Mouse (Mus musculus) urinary bladder, adult 2 months (tissue): ENCODE results near the gene Cdkn2aip. TPM values are rescaled to one million over a fixed set of nuclear protein-coding genes. Genes with fewer than 3 reads are reported as not detected.

ENCODE experiments used
- DNase-seq: peaks from one replicate; pipeline ENCODE4 v3.0.0; 2022; ENCODE audit warnings: low spot score
- polyA plus RNA-seq: library from polyadenylated mRNA; depleted of rRNA; stranded (reverse); fragments of >200 nt; gene quantifications from 2 replicates; pipeline ENCODE4 v1.2.3, GENCODE M21; 2012; rRNA removed

The Cdkn2aip gene
- polyA plus RNA-seq, result 11.3 and 14.2 TPM in 2 replicates

DNA sequence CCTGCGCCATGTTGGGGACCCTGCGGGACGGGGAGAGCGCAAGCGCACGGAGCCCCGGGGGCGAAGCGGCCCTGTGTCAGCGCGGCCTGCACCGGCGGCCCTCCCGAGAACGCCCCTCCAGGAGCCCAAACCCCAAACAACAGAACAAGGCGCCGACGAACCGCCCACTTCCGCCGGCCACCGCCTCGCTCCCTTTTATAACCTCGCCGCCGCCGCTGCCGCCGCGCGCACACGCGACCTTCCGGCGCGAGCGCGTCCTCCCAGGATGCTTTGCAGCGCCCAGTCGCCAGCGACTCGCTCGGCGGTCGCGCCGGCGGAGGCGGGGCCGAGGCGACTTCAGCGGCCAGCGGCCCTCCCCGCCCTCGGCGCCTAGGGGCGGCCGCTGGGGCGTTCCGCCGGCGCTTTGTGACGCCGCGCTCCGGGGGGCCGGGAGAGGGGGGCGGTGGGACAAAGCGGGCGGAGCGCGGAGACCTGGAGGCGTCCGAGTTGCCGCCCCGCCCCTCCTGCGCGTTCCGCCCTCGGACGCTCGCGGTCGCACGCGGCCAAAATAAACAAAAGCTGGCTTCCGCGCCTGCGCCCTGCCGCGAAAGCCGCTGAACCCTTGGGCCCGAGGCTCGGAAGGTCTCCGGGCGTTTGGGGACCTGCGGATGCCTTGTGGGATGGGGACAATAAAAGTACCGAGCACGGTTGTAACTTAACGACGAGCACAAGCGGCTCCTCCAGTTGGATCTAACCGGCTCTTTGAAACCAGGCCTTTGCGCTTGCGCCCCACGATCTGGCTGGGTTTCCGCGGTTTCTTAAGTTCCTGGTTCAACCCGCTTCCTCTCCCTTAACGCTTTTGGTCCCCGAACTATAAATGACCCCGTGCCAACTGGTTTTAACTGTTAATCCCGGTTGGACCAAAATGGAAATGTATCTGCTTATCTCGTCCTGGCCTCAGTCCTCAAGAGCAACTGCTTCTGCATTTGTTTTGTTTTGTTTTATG is at the start of gene Cdkn2aip:
Gene Cdkn2aip, minus strand, starts transcription at position 172 of the 985 bp plus-strand sequence.
- DNase-seq, result peak; percentile 94

DNA sequence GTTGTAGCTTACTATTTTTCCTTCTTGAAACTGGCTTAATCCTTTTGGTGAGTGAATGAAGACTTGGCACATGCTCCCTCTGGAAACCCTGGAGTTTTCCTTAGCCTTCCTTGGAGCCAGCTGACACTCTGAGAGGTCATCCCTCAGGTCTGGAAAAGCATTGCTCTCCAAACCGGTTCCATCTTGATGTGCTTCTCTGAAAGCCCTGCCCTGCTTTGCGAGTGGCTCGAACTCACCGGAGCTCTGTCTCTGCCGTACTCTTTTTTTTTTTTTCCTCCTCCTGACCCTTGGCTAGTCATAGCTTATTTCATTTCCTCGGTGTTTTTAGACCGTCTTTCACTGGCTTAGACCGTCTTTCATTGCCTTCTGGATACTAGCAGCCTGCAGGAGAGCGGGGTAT is 49.5 kb upstream of the Cdkn2aip start:
- DNase-seq, result no peak

DNA sequence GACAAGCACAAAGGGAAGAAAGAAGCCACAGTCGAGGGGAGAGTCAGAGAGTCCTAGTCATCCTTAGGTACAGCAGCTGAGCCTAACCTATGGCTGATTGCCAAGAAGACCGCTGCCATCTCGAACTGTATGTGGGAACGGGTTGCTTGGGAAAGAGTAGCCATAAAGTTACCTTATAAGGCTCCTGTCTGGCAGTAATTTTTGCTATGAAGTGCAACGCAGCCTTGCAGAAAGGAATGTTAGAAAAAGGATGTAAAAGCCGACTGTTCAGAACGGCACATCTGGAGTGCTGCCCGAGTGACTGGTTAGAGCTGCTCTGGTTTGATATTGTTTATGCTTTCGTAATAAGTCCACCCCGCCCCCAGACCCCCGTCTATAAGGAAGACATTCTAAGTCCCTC is 47.0 kb upstream of the Cdkn2aip start:
- no peak for DNase-seq

DNA sequence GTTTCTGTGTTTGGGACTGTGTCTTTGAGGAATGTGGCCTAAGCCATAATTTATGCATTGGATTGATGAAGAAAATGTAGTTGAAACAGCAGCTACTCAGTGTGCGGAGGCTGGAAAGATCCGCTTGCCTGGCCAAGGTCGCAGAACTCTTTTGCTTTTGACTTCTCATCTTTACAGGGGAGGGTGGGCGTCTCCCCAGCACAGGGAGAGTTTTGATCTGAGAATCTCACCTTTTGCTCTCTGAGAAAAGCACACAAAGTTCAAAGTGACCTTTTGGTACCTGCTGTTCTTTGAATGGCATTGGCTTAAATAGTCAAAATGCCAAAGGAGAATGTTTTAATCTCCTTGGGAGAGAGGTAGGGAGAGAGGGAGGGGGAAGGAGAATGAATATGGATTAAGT is 46.5 kb upstream of the Cdkn2aip start:
- no peak for DNase-seq

DNA sequence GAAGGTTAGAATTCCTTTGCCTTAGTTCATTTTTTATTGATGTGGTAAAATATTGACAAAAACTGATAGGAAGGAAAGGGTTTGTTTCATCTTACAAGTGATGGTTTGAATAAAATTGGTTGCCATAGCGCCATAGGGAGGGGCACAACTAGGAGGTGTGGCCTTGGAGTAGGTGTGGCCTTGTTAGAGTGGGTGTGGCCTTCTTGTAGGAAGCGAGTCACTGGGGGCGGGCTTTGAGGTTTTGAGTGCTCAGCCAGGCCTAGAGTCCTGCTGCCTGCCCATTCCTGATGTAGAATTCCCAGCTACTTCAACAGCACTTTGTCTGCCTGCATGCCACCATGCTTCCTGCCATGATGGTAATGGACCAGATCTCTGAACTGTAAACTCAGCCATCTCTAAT is 39.4 kb upstream of the Cdkn2aip start:
- no peak for DNase-seq

DNA sequence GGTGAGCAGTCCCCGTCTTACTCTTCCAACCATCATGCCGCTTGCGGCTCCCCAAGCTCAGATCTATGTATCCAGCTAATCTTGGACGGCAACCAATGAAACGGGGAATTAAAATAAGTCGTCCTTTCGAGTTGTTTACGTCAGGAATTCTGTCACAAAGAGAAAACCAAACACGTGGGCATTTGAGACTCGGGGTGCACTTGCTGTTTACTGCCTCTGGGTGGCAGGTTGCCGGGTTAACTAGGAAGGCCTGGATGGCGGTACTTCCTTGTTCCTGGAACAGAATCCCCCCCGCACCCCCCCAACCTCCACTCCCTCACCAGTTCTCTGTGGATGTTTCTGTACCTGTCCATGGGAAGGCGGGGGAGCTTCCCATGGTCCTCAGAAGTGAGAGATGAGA is 36.4 kb upstream of the Cdkn2aip start:
- no peak for DNase-seq

DNA sequence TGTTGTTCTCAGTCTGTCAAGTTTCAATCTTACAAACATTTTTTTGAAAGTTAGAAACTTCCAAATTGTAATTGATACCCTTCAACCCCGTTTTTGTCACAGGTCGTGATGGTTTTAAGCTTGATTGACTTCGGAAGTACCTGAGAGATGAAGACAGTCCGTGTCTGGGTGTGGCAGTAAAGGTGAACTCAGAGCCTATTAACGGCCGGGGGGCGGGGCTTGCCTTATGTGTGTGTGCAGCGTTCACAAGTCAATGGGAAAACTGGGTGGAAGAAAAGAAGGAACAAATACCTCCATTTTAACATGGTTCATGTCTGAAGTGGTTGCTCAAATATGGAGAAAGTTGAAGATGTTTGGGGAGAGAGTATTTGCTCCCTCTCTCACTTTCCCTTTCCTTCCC is 35.8 kb upstream of the Cdkn2aip start:
- no peak for DNase-seq

DNA sequence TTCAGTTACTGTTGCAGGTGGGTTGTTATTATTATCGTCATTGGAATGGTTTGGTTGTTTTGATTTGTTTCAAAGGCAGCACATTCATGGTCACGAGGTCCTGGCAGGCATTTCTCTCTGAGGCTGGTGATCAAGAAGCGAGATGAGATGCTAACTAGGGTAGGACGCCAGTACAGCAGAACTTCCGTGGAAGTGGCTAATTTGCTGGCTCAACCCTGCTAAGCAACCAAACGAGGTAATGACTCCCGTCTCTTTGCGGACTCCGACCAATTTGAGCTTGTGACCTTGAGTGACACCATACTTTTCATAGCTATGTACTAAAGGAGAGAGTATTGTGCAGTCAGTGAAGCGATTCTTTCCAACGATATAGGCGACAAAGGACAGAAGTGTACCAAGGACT is 32.6 kb upstream of the Cdkn2aip start:
- no peak for DNase-seq

DNA sequence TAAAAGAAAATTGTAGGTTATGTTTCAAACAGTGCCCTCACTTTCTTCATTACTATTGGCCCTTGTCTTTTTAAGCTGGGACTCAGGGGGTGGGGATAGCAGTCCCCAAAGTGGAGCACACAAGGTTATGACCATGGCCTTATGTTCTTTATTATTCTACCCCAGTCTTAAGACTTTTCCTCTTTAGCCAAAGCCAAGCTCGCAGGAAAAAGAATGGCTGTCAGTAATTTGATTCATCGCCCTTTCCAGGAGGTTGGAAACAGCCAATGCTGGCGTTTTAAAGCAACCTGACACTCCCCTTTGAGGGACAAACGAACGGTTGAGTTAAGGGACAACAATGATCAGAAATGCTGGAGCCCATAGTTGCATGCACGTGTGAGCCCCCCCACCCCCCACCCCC is 32.1 kb upstream of the Cdkn2aip start:
- DNase-seq, result no peak

DNA sequence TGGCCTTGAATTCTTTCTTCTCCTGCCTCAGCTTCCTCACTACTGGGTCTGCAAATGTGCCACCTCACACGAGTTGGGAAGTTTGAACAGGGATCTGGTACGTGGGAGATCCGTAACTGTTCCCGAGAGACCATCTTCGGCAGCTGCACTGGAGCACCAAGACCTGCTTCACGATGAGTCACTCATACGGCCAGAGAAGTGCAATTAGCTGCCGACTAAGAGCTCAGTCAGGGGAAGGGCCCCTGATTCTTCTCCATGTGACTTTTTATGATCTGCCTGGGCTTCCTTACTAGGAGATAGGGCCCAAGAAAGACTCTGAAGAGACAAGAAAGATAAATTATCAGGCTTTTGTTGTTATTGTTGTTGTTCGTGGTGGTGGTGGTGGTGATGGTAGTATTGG is 31.1 kb upstream of the Cdkn2aip start:
- DNase-seq, result no peak

DNA sequence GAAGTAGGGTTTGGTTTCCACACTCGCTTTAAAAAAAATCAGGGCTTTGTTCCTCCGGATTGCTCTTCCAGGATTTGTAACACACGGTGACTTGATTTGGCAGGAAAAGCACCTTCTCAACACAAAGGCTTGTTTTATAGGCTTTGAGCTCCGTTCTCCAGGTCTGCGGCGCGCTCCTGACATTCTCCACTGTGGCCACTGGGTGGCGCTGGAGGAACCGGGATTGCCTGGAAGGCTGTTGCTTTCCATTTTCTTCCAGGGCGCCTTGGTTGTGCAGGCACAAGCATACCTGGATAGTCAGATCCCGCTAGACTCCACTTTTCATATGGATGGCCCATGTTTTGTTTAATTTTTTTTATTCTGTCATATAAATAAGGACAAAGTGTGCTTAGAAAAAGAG is 29.7 kb upstream of the Cdkn2aip start:
- DNase-seq, result peak; percentile 74

DNA sequence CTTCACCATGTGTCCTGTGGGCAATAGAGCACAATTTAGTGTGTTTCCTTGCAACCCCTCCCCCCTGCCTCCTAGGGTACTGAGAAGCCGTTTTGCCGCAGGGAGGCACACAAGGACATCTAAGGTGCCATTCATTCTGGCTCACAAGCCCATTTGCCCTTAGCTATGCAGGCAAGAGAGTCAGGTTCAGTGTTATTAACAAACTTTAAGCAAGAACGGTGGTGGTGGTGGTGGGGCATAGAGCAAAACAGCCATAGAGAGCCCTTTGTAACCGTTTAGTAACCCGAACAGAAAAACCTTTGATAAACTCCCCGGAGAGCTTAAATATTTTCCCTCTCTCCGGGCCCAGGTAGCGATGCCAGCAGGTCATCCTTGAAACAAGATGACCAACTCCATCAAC is 29.3 kb upstream of the Cdkn2aip start:
- DNase-seq, result no peak

DNA sequence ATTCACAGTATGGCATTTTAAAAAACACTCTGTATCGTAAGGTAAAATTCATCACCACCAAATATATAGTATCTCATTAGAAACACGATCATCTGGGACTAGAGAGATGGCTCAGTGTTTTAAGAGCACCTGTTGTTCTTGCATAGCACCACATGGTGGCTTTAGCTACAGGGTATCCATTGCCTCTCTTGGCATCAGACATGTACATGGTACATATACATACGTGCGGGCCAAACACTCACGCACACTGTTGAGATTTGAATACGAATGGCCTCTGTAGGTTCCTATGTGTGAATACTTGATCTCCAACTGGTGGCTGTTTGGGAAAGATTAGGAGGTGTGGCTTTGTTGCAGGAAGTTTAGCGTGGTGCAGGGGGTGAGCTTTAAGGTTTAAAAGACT is 28.6 kb upstream of the Cdkn2aip start:
- no peak for DNase-seq

DNA sequence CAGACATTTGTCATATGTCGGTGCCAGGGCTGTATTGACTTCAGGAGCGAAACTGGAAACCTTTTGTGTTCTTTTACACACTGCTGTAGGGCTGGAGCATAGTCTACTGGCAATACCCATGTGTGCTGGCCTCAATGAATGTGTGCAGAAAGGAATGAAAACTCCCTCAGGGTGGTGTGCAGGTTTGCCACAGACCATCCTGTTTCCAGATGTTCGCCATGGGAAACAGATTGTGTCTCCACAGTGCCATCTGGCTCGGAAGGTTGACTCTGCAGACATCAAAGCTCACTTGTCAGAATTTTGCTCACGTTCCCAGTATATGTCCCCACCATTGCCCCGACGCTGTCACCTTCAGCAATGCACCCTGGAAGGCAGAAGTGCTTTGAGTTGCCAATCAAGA is 23.4 kb upstream of the Cdkn2aip start:
- DNase-seq, result no peak

DNA sequence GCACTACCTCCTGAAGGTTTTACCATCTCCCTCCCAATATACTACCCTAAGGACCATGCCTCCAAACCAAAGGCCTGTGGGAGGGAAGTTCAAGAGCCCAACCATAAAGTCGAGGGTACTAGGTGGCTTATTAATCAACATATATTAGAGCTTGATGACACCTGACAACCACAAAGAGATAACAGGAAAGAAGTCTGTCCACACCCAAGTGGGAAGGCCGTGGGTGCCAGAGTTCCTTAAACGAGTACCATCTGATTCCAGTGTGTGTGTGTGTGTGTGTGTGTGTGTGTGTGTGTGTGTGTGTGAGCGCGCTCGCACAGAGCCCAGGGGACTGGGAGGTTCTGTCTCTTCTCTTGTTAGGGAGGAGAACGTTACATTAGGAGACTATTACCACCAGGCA is 15.6 kb upstream of the Cdkn2aip start:
- no peak for DNase-seq

DNA sequence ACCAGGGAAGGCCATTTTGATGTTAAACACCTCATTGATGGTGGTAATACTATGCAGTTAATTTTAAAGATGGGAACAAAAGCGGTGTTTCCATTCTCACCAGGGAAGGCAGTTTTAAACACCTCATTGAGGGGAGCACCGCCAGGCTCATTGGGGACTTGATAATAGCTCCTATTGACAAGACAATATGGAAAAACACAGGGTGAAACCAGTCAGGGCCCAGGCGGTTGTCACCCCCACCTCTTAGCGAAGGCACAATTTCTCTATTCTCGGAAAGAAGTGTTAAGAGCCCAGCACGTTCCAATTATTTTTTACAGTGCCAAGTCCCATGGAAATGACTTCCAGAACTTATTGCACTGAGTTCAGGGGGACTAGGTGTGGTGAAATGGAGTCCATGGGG is 13.2 kb upstream of the Cdkn2aip start:
- no peak for DNase-seq

DNA sequence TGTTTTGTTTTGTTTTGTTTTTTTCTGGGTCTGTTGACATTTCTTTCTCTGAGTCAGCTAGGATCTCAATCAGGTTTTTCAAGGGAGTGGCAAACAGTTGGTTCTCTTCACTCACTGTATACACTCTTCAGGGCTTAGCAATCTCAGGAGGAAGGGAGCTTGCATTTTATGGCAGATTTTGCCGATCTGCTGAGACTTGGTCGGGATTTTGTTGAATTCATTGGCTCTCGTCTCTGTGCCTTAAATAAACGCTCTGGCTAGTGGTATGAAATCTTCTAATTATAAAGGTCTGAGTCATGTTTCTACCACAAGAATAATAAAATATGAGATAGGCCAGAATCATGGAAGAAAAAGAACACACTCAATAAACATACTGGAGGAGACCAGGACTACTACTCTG is 7.9 kb upstream of the Cdkn2aip start:
- no peak for DNase-seq

DNA sequence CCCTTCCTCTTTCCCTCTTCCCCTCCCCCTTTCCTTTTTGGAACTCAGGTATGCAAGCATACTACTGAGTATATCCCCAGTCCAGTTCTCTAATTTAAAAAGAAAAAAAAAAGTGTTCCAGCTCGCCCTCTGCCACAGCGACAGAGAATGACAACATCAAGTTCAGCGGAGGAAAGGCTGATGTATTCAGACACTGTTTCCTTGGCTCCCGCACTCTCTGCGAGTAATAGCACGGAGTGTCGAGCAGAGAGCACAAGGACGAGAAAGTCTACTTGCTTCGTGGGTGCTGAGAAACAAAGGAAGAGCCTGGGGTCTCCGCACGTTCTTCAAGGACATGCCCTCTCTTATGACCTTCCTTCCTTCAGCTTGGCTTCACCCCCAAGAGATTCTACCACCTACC is 4.9 kb upstream of the Cdkn2aip start:
- no peak for DNase-seq

DNA sequence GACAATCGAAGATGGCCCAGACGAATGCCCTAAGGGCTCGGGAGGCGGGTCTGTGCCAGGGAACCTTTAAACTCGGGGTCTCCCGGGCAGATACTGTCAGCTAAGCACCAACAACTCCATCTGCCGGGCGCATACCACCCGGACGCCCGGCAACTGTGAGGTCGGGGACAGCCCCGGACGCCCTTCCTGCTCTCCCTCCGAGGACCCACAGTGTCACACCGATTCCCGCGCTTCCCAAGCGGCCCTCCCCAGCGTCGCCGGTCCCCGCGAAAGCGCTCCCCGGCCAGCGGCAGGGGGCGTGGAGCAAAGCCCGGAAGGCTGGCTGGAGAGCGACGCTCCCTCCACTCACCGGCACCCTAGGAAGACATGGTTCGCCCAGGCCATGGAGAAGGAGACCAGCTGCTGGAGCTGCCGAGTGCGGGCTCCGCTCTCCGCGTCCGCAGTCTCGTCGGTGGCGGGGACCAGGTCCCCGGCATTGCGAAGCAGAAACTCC is 515 bp downstream of the Cdkn2aip start:
- DNase-seq, result no peak

DNA sequence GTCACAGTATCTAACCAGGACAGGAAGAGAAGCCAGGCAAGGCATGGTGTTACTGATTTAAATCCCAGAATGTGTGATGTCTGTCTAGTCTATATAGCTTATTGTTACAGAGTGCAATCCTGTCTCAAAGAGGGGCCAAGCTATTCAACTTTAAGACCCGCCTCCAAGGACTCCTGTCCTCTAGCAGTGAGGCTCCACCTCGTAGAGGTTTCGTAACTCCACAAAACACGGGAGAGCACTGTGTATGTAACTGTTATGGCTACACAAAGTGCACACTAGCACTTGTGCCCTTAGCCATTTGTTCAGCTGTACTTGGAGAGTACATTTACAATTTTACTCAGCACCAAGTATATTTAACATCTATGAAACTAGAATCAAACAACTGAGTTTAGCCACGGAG is 5.6 kb downstream of the Cdkn2aip start:
- no peak for DNase-seq

DNA sequence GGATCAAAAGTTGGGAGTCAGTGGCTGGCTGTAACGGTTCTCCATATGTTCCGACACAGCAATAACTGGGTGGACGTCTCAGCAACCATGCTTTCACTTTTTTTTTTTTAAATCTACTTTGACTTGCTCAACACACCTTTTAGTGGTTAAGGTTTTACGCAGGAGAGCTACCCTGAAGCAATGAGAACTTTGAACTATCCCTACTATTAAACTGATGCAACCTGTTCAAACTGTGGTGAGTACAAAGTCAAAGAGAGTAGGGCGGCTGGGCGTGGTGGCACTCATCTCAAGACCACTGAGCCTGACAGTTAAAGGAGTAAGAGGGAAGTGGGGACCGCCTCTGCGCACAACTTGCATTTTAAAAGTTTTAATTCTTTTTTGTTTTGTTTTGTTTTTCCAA is 7.0 kb downstream of the Cdkn2aip start:
- DNase-seq, result no peak

DNA sequence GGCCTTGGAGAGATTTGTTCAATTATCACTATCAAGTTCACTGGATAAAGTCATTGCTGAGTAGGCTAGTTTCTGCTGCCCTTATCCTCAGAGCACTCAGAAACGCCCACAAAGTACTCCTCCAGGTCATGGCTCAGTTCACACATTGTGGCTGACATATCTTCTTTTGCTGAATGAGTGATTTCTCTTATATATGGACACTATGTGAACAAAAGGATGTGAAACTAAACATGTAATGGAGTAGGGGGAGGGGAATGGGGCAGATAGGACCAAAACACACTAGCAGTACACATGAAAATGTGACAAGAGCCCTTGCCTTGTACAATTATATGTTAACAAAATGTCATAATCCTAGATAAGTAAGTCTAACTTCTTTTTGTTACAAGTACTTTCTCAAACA is 11.4 kb downstream of the Cdkn2aip start:
- no peak for DNase-seq

DNA sequence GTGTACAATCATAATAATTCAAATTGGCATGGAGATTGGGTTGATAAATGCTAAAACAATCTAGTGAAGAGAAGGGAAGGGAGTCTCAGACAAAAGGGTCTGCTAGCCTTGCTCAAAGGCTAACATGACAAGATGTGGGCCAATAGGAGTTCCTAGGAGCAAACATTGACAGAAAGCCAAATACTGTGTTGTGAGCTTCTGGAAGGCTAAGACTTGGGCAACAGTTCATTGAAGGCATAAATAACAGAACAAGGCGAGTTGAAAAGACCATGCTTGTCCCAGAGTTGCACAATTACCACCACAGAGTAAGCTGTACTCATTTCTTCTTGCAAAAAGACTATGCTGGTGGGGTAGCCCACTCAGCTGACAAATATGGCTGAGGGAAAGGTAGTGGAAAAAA is 16.0 kb downstream of the Cdkn2aip start:
- no peak for DNase-seq
